Mouse (Mus musculus): ENCODE measurements around the gene Tle4.

Tle4 gene

GRCm38 (mm10) chr19:14532861-14533260 is 65.0 kb downstream of the Tle4 start:
- DNase-seq (ENCODE audit: low read depth, low spot score), result no peak

- no peak for DNase-seq (ENCODE audit: low read depth, low spot score)
Measured at GRCm38 (mm10) chr19:14520098-14520802, 77.6 kb downstream of the Tle4 start.

- no peak for DNase-seq (ENCODE audit: low read depth, low spot score)
Measured at GRCm38 (mm10) chr19:14519186-14519585, 78.7 kb downstream of the Tle4 start.

GRCm38 (mm10) chr19:14518438-14519044 is 79.3 kb downstream of the Tle4 start:
- DNase-seq (ENCODE audit: low read depth, low spot score), result peak; percentile 35

GRCm38 (mm10) chr19:14516420-14516819 is 81.4 kb downstream of the Tle4 start:
- no peak for DNase-seq (ENCODE audit: low read depth, low spot score)

- DNase-seq (ENCODE audit: low read depth, low spot score), result no peak
Measured at GRCm38 (mm10) chr19:14508819-14509218, 89.0 kb downstream of the Tle4 start.

- DNase-seq (ENCODE audit: low read depth, low spot score), result no peak
Measured at GRCm38 (mm10) chr19:14507911-14508310, 89.9 kb downstream of the Tle4 start.

GRCm38 (mm10) chr19:14506875-14507670 is 90.8 kb downstream of the Tle4 start:
- no peak for DNase-seq (ENCODE audit: low read depth, low spot score)

- DNase-seq (ENCODE audit: low read depth, low spot score), result no peak
Measured at GRCm38 (mm10) chr19:14505885-14506548, 91.8 kb downstream of the Tle4 start.

- DNase-seq (ENCODE audit: low read depth, low spot score), result no peak
Measured at GRCm38 (mm10) chr19:14505401-14505800, 92.5 kb downstream of the Tle4 start.

GRCm38 (mm10) chr19:14503862-14504261 is 94.0 kb downstream of the Tle4 start:
- DNase-seq (ENCODE audit: low read depth, low spot score), result no peak

- no peak for DNase-seq (ENCODE audit: low read depth, low spot score)
Measured at GRCm38 (mm10) chr19:14502234-14502633, 95.6 kb downstream of the Tle4 start.

GRCm38 (mm10) chr19:14499835-14500425 is 97.9 kb downstream of the Tle4 start:
- no peak for DNase-seq (ENCODE audit: low read depth, low spot score)

- no peak for DNase-seq (ENCODE audit: low read depth, low spot score)
Measured at GRCm38 (mm10) chr19:14493047-14493446, 104.8 kb downstream of the Tle4 start.

- DNase-seq (ENCODE audit: low read depth, low spot score), result no peak
Measured at GRCm38 (mm10) chr19:14487180-14487579, 110.7 kb downstream of the Tle4 start.

- DNase-seq (ENCODE audit: low read depth, low spot score), result peak; percentile 60
Measured at GRCm38 (mm10) chr19:14485176-14485575, 112.7 kb downstream of the Tle4 start.

GRCm38 (mm10) chr19:14482562-14483138 is 115.2 kb downstream of the Tle4 start:
- no peak for DNase-seq (ENCODE audit: low read depth, low spot score)

- no peak for DNase-seq (ENCODE audit: low read depth, low spot score)
Measured at GRCm38 (mm10) chr19:14481796-14482561, 115.9 kb downstream of the Tle4 start.

GRCm38 (mm10) chr19:14479711-14480110 is 118.1 kb downstream of the Tle4 start:
- no peak for DNase-seq (ENCODE audit: low read depth, low spot score)

- DNase-seq (ENCODE audit: low read depth, low spot score), result no peak
Measured at GRCm38 (mm10) chr19:14469325-14469724, 128.5 kb downstream of the Tle4 start.

Measured in brain, adult 2 months (tissue).